Mouse (Mus musculus) stomach, postnatal 0 days (tissue): Measurements from ENCODE around the gene Akap6.

Experiments used
- CTCF ChIP-seq: IDR thresholded peaks from 2 replicates; pipeline ENCODE4 v1.5.1; 2016; ENCODE audit warnings: antibody characterized with exemption, low read depth, mild to moderate bottlenecking, moderate library complexity
- EP300 ChIP-seq: optimal IDR thresholded peaks from 2 replicates; pipeline ENCODE3; 2016; ENCODE audit warnings: antibody characterized with exemption

DNA sequence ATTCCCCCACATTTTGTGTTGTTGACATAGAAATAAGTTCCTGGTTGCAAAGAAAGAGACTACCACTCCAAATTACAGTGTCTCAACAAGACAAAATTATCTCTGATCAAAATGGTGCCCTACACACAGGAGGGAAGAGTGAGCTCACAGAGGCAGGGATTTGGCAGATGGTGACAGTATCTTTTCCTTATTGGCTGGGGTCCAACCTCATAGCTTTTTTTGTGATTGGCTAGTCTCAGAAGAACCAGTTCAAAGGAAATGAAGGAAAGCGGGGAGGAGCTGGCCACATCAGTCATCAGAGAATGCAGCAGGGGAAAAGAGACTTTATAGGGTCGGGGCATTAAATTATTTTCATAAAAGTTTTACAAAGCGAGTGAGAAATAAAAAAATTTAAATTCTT lies 386.6 kb downstream of the Akap6 start:
- no peak for TF ChIP-seq CTCF
- TF ChIP-seq EP300: no peak
